Mouse (Mus musculus): ENCODE measurements around the gene Armc7.
"Not testable (repeated sequence)": the region's sequence is repeated elsewhere in the genome, so short reads cannot be mapped to it uniquely, and the experiment has no call there.

The Armc7 gene

DNA sequence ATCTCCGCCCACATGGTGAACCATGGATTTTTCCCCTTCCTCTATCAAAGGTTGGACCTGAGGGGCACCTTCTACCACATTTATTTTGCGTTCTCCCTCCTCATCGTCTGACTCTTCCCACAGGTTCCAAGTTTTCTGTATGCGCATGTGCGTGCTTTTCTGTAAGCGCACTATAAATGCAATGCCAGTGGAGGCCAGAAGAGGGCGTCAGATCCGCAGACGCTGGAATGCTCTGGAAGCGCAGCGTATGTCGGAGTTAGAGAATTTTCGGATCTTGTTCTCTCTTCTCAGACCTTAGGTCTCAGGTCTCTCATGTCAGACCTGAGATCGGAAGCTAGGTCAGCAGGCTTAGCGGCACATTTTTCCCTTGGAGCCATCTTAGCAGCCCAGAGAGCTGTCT, 19.8 kb upstream of the Armc7 start:
- DNase-seq (ENCODE audit: low spot score): no peak

DNA sequence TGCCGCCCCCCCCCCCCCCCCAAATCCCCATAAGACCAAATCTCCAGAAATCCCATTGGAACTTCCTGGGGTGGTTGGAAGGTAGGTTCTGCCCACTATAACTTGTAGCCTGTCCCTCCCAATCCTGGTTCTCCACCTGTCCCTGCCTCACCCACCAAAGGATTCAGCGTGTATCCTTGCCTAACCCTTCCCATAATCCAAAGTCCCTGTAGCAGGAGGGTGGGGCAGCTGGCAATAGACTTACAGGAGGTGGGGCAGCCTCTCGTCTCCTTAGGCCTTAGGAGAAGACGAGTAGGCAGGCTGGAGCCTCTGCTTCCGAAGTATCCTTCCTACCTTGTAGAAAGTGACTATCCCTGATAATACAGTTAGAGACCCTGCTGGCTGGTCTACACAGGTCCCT, 19.3 kb upstream of the Armc7 start:
- DNase-seq (ENCODE audit: low spot score): no peak

DNA sequence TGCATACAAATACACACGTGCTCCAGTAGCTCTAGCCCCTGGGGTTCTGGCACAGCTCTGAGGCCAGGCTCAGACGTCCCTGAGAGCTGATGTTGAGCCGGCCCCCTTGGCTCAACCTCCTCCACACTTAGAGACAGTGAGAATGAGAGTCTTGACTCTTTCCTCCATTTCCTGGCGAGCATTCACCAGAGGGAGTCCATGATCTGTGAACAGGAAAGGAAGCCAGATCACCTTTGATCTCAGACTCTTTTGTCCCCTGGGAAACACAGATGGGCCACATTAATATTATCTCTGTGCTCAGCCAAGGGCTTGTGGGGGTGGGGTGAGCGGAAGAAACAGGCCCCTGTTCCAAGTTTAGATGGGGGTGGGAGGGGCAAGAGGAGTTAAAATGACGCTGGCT, 18.1 kb upstream of the Armc7 start:
- no peak for DNase-seq (ENCODE audit: low spot score)

DNA sequence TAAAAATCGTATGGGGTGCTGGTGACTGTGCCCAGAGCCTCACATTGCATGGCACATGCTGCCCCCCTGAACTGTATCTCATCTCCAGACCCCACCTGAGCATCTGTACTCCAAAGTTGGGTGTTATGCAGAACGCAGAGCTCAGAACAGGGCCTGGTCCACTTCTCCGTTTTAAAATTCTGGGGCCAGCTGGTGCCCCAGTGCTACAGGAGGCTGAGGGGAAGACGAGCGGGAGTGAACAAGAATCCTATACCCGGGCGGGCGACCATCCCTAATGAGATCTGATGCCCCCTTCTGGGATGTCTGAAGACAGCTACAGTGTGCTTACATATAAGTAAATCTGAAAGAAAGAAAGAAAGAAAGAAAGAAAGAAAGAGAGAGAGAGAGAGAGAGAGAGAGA, 14.5 kb upstream of the Armc7 start:
- DNase-seq (ENCODE audit: low spot score): no peak

DNA sequence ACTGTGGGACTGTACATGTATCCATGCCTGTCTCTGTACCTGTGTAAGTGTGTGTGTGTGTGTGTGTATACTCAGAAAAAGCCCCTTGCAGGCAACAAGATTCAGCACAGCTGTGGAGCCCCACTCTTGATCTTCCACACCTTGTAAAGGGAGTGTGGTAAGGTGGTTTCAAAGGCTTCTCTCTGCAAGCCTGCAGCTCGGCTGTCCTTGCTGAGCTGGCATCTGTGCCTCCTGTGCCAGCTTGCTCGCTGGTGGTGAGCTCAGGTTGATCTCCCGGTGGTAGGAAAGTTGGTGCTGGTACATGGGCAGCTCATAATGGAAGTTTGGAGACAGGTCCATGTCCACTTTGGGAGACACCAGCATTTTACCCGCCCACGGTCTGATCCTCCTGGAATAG, 13.6 kb upstream of the Armc7 start:
- no peak for DNase-seq (ENCODE audit: low spot score)

DNA sequence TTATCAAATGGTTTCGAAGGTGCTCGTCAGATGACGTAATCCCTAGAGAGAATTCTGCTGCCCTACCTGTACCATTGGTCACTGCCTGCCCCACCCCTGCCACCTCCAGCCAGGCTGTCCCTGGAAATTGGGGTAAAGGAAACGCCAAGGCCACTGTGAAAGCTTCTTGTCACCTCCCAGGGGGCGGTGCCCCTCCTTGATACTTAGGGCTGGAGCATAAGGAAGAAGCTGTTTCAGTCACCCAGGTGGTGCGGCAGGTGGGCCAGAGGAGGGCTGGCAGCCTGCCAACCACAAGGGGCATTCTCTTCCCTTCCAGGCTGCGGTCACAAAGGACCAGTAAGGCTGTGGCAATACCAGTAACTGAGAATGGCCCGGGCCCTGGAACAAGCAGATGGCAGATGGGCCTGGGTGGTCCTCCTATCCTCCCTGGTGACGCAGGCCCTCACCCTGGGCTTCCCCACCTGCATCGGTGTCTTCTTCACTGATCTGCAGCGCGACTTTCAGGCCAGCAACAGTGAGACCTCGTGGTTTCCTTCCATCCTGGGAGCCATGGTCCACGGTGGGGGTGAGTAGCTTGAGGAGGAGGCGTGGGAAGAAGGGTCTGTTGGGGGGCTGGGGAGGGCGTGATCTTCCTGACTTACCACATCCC, 13.1 kb upstream of the Armc7 start, which contains the start of gene Slc16a5:
Gene Slc16a5, plus strand, starts transcription at position 232 of the 649 bp plus-strand sequence.
- no peak for DNase-seq (ENCODE audit: low spot score)

DNA sequence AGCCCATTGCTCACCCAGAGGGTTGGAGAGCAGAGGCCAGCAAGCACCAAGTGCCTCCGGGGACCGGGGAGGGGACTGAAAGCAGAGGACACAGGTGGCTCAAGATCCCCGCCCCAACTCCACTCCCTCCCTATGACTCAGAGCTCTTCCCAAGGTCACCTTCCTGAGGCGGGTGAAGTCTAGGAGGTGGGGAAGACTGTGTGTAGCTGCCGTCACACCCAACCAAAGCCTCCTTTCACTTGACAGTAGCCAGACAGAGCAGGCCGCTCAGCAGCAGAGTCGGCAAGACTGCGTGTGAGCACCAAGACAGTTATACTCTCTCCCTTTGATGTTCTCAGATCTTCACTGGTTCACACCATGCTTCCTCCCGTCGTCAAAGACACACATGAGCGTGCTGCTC, 12.1 kb upstream of the Armc7 start:
- DNase-seq (ENCODE audit: low spot score): no peak

DNA sequence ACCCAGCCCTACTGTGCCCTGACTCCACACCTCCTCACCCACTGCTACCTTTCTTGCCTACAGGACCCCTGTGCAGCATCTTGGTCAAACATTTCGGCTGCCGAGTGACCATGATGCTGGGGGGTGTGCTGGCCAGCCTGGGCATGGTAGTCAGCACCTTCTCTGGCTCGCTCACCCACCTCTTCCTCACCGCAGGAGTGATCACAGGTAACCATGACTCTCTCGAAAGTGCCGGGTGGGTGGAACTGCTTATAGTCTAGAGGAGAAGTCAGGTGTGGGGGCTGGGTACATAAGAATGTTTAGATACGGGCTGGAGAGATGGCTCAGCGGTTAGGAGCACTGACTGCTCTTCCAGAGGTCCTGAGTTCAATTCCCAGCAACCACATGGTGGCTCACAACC, 10.6 kb upstream of the Armc7 start:
- DNase-seq (ENCODE audit: low spot score): no peak

DNA sequence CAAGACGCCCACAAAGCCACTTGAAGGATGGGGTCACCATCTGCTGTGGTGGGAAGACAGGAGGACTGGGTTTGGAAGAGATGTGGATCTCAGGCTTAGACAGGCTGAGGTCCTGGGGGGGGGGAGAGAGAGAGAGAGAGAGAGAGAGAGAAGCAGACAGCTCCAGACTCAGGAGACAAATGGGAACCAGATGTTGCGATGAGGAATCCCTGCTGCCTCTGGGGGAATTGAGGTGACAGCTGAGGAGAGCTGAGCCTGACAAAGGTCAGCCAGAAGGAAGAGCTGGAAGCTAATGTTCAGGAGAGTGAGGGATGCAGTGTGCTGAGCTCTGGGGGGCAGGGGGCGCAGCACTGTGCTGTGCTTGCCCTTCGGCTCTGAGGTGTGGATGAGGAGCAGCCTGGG, 8.2 kb upstream of the Armc7 start:
- DNase-seq (ENCODE audit: low spot score): no peak

DNA sequence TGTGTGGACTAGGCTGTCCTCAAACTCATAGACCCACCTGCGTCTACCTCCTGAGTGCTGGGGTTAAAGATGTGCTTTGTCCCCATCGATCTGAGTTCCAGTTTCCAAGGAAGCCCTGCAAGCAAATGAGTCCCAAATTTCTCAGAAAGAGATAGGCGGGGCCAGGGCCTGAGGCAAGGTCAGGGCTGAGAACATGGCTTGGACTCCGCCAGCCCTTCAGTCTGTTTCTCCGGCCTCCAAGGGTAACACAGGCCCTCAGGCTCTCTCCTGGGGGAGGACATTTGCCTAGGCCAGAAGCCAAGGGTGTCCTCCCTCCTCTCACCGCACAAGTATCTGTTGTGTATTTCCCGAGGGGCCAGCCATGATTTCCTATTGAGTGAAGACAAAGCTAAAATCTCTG, 3.3 kb upstream of the Armc7 start:
- DNase-seq (ENCODE audit: low spot score): no peak

DNA sequence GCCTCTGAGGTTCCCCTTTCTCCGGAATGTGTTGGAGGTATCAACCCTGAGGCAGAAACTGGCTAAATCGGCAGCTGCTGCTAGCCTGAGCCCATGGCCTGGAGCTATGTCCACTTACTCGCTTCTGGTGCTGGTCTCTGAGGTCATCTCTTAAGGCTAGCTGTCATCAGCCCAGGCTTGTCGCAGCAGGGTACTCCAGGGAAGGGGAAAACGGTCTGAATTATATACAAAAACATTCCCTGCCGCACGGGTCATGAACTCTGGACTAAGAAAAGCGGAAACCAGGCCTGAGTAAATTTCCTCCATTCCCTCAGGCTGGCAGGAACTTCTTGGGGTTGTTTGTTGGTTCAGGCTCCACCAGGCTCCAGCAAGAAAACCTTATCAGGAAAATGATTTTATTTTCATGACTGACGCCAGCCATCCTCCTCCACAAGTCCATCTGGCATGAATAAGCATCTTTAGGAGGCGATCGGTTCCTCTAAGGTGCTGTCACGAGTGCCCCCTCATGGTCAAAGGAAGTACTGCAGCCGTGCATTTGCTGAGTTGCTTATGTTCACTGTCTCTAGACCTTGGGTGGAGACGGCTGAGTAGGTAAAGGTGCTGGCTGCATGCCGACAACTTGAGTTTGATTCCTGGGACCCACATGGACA, 1.7 kb upstream of the Armc7 start:
- peak; percentile 94 for DNase-seq (ENCODE audit: low spot score)

DNA sequence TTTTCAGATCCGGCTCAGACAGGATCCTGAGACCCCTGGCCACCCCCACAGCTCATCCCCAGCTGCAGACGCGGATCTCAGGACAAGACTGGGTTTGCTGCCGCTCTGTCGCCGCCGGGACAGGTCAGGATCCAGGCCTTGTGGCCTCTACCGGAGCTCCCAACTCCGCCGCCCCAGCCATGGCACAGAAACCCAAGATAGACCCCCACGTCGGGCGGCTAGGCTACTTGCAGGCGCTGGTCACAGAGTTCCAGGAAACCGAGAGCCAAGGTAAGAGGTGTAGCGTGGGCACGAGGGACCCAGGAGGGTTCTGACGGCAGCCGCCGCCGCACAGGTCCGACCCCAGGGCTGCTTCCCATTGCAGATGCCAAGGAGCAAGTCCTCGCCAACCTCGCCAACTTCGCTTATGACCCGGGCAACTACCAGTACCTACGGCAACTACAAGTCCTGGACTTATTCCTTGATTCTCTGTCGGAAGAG, 331 bp downstream of the Armc7 start:
- no peak for DNase-seq (ENCODE audit: low spot score)

DNA sequence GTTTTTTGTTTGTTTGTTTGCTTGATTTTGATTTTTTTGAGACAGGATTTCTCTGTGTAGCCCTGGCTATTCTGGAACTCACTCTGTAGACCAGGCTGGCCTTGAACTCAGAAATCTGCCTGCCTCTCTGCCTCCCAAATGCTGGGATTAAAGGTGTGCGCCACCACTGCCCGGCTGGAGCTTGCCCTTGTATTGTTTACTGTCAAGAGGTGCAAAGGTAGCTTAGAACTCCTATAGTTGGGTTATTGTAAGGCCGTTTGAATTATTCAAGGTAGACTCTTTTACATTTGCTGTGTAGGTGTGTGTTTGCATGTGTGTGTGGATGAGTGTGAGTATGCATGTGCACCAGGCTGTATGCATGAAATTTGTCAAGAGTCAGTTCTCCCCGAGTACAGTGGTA, 1.2 kb downstream of the Armc7 start:
- DNase-seq (ENCODE audit: low spot score): not testable (repeated sequence)

DNA sequence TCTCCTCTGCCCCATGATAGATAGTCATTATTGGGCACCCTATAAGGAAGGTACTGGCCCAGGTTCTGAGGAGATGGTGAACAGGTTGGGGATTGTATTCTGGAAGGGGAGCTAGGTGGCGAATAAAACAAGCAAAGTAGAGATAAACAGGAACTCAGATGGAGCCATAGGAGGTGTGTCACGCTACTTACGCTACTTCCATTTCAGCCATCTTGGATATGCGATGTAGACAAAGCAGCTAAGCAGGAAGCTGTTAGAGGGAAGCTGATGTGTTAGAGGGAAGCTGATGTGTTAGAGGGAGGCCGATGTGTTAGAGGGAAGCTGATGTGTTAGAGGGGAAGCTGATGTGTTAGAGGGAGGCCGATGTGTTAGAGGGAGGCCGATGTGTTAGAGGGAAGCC, 1.9 kb downstream of the Armc7 start:
- DNase-seq (ENCODE audit: low spot score): not testable (repeated sequence)

DNA sequence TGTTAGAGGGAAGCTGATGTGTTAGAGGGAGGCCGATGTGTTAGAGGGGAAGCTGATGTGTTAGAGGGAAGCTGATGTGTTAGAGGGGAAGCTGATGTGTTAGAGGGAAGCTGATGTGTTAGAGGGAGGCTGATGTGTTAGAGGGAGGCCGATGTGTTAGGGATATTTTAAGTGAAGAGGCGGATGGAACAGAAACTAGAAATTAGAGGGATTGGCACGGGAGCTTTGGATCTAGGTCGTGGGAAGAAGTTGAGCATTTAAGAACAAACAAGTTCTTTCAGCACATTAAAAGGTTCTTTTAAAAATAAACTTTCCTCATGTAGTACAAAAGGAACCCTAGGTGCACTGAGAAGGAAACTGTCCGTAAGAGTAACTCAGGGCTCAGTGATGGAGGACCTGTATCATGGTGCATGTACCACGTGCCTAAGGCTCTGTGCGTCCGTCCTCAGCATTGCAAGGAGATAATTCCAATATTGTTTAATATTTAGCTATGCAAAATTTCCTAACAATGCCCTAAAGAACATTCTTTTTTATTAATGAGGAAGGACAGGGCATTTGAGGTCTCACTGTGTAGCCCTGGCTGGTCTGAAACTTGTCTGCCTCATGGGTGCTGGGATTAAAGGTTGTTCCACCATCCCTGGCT, 3.0 kb downstream of the Armc7 start:
- DNase-seq (ENCODE audit: low spot score): no peak

DNA sequence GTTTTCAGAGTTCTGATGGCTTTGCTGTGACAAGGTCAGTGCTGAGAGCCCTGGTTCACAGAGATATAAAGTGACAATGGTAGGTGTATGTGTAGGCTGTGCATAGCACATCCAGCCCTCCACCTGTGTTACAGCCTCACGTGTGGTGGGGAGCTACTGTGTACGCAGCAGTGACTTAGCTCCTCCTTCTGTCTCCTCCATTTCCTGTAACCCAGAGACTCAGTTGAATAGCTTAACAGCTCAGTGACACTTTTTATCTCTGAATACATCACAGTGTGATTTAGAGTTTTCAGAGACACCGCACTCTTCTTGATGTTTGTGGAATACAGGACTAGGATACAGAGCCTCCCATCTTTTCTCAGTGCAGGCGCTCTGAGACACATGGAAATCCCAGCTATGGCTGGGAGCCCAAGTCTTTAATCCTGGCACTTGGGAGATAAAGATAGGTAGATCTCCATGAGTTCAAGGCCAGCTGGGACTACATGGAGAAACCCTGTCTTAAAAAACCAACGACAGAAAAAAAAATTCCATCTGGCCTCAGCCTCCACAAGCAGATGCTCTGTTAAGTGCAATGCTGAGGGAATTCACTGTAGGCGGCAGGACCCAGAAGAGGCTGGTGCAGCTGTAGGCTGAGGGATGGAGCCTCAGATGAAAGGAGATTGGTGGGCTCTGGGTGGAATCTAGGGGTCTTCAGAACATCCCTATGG, 6.2 kb downstream of the Armc7 start:
- DNase-seq (ENCODE audit: low spot score): no peak

DNA sequence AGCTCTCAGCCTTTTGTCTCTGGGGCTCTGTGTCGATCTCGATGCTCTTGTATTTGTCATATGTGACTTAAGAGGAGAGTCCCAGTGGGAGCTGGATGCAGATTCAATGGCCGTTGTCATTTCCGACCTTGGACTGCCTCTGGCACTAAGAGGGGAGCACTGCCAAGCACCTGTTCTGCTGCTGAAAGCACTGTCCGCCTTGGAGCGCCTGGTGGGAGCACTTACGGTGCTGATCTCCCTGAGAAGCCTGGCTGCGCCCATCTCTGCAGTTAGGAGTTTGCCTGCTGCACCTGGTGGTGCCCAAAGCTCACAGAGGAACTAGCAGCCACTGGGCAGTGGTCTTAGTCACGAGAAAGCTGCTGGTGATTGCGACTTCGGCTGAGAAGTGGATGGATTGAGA, 7.8 kb downstream of the Armc7 start:
- DNase-seq (ENCODE audit: low spot score): no peak

DNA sequence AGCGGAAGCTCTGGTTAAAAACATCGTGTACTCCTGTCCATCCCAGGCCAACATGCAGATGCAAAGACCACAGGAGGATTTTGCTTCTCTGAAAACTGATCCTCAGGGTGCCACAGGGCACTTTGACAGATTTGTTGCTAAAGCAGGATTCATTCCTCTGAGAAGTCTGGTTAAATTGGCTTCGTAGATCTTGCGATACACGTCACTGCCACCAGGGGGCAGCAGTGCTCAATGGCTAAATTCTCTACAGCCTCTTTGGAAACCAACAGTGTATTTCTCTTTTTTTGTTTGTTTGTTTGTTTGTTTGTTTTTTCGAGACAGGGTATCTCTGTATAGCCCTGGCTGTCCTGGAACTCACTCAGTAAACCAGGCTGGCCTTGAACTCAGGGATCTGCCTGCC, 8.3 kb downstream of the Armc7 start:
- peak; percentile 69 for DNase-seq (ENCODE audit: low spot score)

DNA sequence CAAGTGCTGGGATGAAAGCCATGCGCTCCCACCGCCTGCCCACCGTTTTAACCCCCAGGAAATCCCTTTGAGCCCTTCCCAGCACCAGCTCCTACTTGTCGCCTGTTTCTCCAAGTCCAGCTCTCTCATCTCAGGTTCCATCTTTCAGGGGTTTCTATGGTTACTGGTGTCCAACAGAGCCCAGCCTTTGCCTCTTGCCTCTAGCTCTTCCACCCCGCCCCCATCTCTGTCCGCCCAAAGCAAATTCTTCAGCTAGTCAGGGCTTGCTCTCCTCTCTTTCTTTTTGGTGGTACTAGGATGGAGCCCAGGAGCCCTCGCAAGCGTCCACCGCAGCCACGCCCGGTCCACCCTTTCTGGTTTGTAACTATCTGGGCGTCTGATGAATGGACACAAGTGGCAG, 9.7 kb downstream of the Armc7 start:
- DNase-seq (ENCODE audit: low spot score): peak; percentile 31

DNA sequence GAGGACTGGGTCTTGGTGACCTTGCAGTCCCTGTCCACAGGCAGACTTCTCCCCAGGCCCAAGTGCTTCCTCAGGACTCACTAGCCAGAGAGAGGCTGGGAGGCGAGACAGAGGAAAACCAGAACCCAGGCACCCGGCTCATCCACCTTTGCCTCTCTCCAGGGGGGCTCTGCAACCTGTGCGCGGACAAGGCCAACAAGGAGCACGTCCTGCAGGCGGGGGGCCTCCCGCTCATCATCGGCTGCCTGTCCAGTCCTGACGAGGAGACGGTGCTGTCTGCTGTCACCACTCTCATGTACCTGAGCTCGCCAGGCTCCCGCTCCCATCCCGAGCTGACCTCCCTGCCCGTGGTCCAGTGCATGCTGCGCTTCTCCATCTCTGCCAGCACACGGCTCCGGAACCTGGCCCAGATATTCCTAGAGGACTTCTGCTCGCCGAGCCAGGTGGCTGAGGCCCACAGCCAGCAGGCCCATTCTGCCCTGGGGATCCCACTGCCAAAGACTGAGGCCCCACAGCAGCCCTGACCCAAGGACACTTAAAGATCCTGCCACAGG, 13.2 kb downstream of the Armc7 start:
- DNase-seq (ENCODE audit: low spot score): no peak

DNA sequence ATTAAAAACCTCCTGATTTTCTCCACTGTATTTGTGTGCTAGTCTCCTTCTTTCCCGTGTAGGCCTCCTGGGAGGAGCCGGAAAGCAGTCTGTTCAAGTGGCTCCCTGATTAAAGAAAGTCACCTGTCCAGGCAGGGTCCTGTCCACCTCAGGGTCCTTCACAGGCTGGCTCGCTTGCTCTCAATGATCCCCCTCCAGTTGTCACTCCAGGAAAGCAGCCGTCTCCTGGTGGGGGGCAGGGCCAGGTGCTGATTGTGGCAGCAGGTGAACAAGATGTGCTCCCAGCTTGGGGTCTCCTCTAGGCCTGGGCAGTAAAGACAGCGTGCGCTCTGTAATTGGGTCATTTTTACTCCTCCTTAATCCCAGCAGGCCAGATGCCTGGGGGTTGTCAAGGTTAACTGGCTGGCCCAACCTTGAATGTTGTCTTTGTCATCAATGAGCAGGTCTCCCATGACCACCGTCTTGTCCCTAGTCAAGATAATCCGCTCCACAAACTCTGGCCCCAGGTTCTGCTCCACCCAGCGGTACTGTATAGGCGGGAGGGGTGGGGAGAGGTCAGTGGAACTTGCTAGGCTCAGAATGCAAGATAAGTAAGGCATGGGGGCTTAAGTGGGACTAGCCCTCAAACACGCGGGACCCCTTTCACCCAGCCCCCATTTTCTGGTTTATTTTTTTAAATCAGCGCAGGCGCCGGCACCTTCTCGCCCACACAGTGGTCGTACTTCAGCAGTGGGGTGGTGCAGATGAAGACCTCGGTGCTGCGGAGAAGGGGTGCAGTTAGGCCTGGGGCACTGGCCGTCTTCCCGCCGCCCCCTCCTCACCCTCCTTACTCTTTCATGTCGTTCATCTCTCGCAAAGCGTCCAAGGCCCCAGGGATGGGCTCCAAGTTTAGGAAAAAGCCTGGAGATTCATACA, 15.2 kb downstream of the Armc7 start:
- no peak for DNase-seq (ENCODE audit: low spot score)
